1 mouse cellular context compared by ENCODE assay signal in the genomic region with DNA sequence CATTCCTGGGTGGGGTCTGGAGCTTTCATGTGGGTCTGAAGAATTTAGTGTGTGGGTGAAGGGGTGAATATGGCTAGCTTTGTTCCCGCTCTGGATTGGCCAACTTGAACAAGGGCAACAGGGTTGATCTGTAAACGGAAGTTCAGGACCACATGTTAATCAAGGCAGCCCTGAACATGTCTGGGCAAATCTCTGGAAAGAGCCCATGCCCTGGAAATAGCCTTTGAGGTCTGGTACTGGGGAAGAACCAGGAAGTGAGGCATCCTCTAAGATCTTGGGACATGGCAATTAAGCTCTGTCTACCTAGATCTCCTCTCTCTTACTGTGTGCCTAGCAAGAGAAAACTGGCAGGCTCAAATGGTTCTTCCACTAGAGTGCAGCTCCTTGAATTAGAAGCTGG.
TF ChIP-seq lines count a peak whose summit lies in the region.

No protein-coding gene starts in this region.

TF ChIP-seq in CH12.LX, 34 proteins besides CTCF, POLR2A, EP300 and RAD21 (continued from another document):
- no peak for TF ChIP-seq UBTF (IDR thresholded peaks at IDR 0.05; ENCODE audit: low read depth, low read length)
- peak; percentile 49; the same call in 1 of the 2 replicates for TF ChIP-seq MXI1 (IDR thresholded peaks at IDR 0.05; ENCODE audit: low read depth, low read length)
- TF ChIP-seq ZKSCAN1 (IDR thresholded peaks at IDR 0.05; ENCODE audit: borderline replicate concordance, low read depth, low read length): no peak
- peak; percentile 61; the same call in 1 of the 2 replicates for TF ChIP-seq NELFE (IDR thresholded peaks at IDR 0.05; ENCODE audit: low read depth, low read length)
- no peak for TF ChIP-seq USF2 (conservative IDR thresholded peaks at IDR 0.05; ENCODE audit: low read depth, low read length)
- TF ChIP-seq ZMIZ1 (IDR thresholded peaks at IDR 0.05; ENCODE audit: low read depth, low read length): peak; percentile 76
- TF ChIP-seq RCOR1 (conservative IDR thresholded peaks at IDR 0.05; ENCODE audit: low read depth, low read length): peak; percentile 83; the same call in 1 of the 2 replicates
- TF ChIP-seq BHLHE40 (IDR thresholded peaks at IDR 0.05; ENCODE audit: low read depth, low read length): peak; percentile 68
- TF ChIP-seq PAX5 (IDR thresholded peaks at IDR 0.05; ENCODE audit: low read length): no peak
